Mouse (Mus musculus) forebrain, postnatal 0 days (tissue): Measurements from ENCODE around the gene Bsnd. TPM values are rescaled to one million over a fixed set of nuclear protein-coding genes. Genes with fewer than 3 reads are reported as not detected.

ENCODE experiments used
- ATAC-seq: fragments of 200-750 bp; cut with Nextera tagmentation; 2 replicates; pipeline ENCODE4 v1.8.0; 2017; ENCODE audit warnings: mild to moderate bottlenecking, moderate library complexity
- DNase-seq: peaks from one replicate; pipeline ENCODE4 v3.0.0-alpha.2; 2015
- H3K27ac ChIP-seq: fragments of 300-500 bp; sonication (generic); 2 replicates; pipeline ENCODE4 v1.5.1; 2014; ENCODE audit warnings: low read depth, mild to moderate bottlenecking, antibody characterized with exemption, low read length, moderate library complexity, mixed read lengths
- H3K27me3 ChIP-seq: fragments of 300-500 bp; sonication (generic); 2 replicates; pipeline ENCODE4 v1.6.1; 2014; ENCODE audit warnings: mild to moderate bottlenecking, low read length, mixed read lengths; ENCODE audit not compliant: insufficient read depth
- H3K36me3 ChIP-seq: fragments of 300-500 bp; sonication (generic); 2 replicates; pipeline ENCODE4 v1.6.1; 2014; ENCODE audit warnings: mild to moderate bottlenecking, moderate library complexity; ENCODE audit not compliant: insufficient read depth
- H3K4me1 ChIP-seq: fragments of 300-500 bp; sonication (generic); 2 replicates; pipeline ENCODE4 v1.6.1; 2014; ENCODE audit warnings: antibody characterized with exemption; ENCODE audit not compliant: insufficient read depth
- H3K4me2 ChIP-seq: fragments of 300-500 bp; sonication (generic); 2 replicates; pipeline ENCODE4 v1.6.1; 2014; ENCODE audit warnings: low read depth, mild to moderate bottlenecking, moderate library complexity
- H3K4me3 ChIP-seq: fragments of 300-500 bp; sonication (generic); 2 replicates; pipeline ENCODE4 v1.5.1; 2014; ENCODE audit warnings: low read depth, low read length, mixed read lengths
- H3K9ac ChIP-seq: fragments of 300-500 bp; sonication (generic); 2 replicates; pipeline ENCODE4 v1.6.1; 2014; ENCODE audit warnings: mild to moderate bottlenecking
- H3K9me3 ChIP-seq: fragments of 300-500 bp; sonication (generic); 2 replicates; pipeline ENCODE4 v1.6.1; 2016; ENCODE audit warnings: low read length
- CTCF ChIP-seq: sonication (generic); IDR thresholded peaks from 2 replicates; pipeline ENCODE4 v1.5.1; 2016; ENCODE audit warnings: antibody characterized with exemption, control low read depth, low read depth
- WGBS: fragments of 180-500 bp; shearing (Covaris S2); extraction: QIAGEN DNeasy Blood & Tissue Kit; methylation state at CpG from one replicate; pipeline ENCODE4 v1.1.7; 2014; 5-methylcytosine and 5-hydroxymethylcytosine counted together
- polyA plus RNA-seq: library from polyadenylated mRNA; unstranded; fragments of >200 nt; fragmentation: Nextera tagmentation; extraction: Ambion mirVana; gene quantifications from 2 replicates; pipeline ENCODE4 v1.2.1, GENCODE M21; 2015
- total RNA-seq: library from RNA; depleted of rRNA; stranded (reverse); fragments of >200 nt; gene quantifications from 2 replicates; pipeline ENCODE4 v1.2.3, GENCODE M21; 2014

Gene Bsnd
- total and polyA plus RNA-seq, 2 experiments from 2014 or later: not detected

GRCm38 (mm10) chr4:106527856-106528547 is 35.9 kb upstream of the Bsnd start:
- WGBS: 66% methylated on average over 7 of the region's 7 CpGs
- Histone ChIP-seq H3K9ac (no peak overlapping the region), H3K4me1 (no peaks in the 10 kb centered on the region), H3K27ac (no peak overlapping the region), H3K4me2 (no peak overlapping the region), H3K9me3 (no peaks in the 10 kb centered on the region), H3K27me3 (no peaks in the 10 kb centered on the region), H3K4me3 (no peak overlapping the region), H3K36me3 (no peaks in the 10 kb centered on the region)
- DNase-seq (peak; percentile 15), ATAC-seq (peak; percentile 45; the same call in 1 of the 2 replicates)
- peak; percentile 57 for TF ChIP-seq CTCF

- TF ChIP-seq CTCF: no peak
- Histone ChIP-seq H3K4me2 (no peak overlapping the region), H3K9me3 (no peaks in the 10 kb centered on the region), H3K4me1 (no peaks in the 10 kb centered on the region), H3K27ac (no peak overlapping the region), H3K27me3 (no peaks in the 10 kb centered on the region), H3K4me3 (no peak overlapping the region), H3K9ac (no peak overlapping the region), H3K36me3 (no peaks in the 10 kb centered on the region)
- DNase-seq: no peak
- WGBS: 96% methylated on average over 2 of the region's 2 CpGs
- no peak for ATAC-seq
These were observed 32.9 kb upstream of the Bsnd start for GRCm38 (mm10) chr4:106525001-106525400.

- H3K4me2 ChIP-seq: no peak overlapping the region
- 80% methylated on average over 2 of the region's 2 CpGs for WGBS
- DNase-seq (no peak), ATAC-seq (no peak)
- no peak overlapping the region for H3K4me3 ChIP-seq
- no peaks in the 10 kb centered on the region for H3K27me3 ChIP-seq
- no peak overlapping the region for H3K27ac ChIP-seq
- no peaks in the 10 kb centered on the region for H3K36me3 ChIP-seq
- TF ChIP-seq CTCF: no peak
- no peaks in the 10 kb centered on the region for H3K4me1 ChIP-seq
- no peaks in the 10 kb centered on the region for H3K9me3 ChIP-seq
- H3K9ac ChIP-seq: no peak overlapping the region
These were observed 32.0 kb upstream of the Bsnd start for GRCm38 (mm10) chr4:106524131-106524530.

GRCm38 (mm10) chr4:106522547-106522946 is 30.5 kb upstream of the Bsnd start:
- H3K27ac ChIP-seq: no peak overlapping the region
- no peak for DNase-seq
- no peaks in the 10 kb centered on the region for H3K4me1 ChIP-seq
- H3K9ac ChIP-seq: no peak overlapping the region
- WGBS: 77% methylated on average over 3 of the region's 3 CpGs
- no peak overlapping the region for H3K4me3 ChIP-seq
- H3K36me3 ChIP-seq: no peaks in the 10 kb centered on the region
- no peaks in the 10 kb centered on the region for H3K9me3 ChIP-seq
- no peak for ATAC-seq
- H3K27me3 ChIP-seq: no peaks in the 10 kb centered on the region
- TF ChIP-seq CTCF: no peak
- H3K4me2 ChIP-seq: no peak overlapping the region

- Histone ChIP-seq H3K36me3 (no peaks in the 10 kb centered on the region), H3K27ac (no peak overlapping the region), H3K9me3 (no peaks in the 10 kb centered on the region), H3K27me3 (no peaks in the 10 kb centered on the region), H3K4me3 (no peak overlapping the region), H3K4me2 (no peak overlapping the region), H3K4me1 (no peaks in the 10 kb centered on the region), H3K9ac (no peak overlapping the region)
- no peak for TF ChIP-seq CTCF
- ATAC-seq: no peak
- DNase-seq: no peak
- 66% methylated on average over 6 of the region's 6 CpGs for WGBS
These were observed 22.5 kb upstream of the Bsnd start for GRCm38 (mm10) chr4:106514606-106515005.

GRCm38 (mm10) chr4:106509888-106510287 is 17.8 kb upstream of the Bsnd start:
- ATAC-seq: no peak
- no peak overlapping the region for H3K27ac ChIP-seq
- no peak for TF ChIP-seq CTCF

GRCm38 (mm10) chr4:106505453-106506058 is 13.5 kb upstream of the Bsnd start:
- no peaks in the 10 kb centered on the region for H3K4me1 ChIP-seq

More at GRCm38 (mm10) chr4:106509888-106510287, 17.8 kb upstream of the Bsnd start:
- no peak overlapping the region for H3K4me2 ChIP-seq
- no peak for DNase-seq
- WGBS: 74% methylated on average over 4 of the region's 4 CpGs
- H3K36me3 ChIP-seq: no peaks in the 10 kb centered on the region
- H3K4me3 ChIP-seq: no peak overlapping the region
- H3K27me3 ChIP-seq: no peaks in the 10 kb centered on the region
- H3K4me1 ChIP-seq: no peaks in the 10 kb centered on the region
- H3K9ac ChIP-seq: no peak overlapping the region
- H3K9me3 ChIP-seq: no peaks in the 10 kb centered on the region

More at GRCm38 (mm10) chr4:106505453-106506058, 13.5 kb upstream of the Bsnd start:
- DNase-seq (no peak), ATAC-seq (no peak)
- no peaks in the 10 kb centered on the region for H3K36me3 ChIP-seq
- H3K27me3 ChIP-seq: no peaks in the 10 kb centered on the region
- no peak overlapping the region for H3K9ac ChIP-seq
- no peak overlapping the region for H3K4me3 ChIP-seq
- no peak overlapping the region for H3K27ac ChIP-seq
- no peak for TF ChIP-seq CTCF
- WGBS: 78% methylated on average over 14 of the region's 14 CpGs
- no peaks in the 10 kb centered on the region for H3K9me3 ChIP-seq
- no peak overlapping the region for H3K4me2 ChIP-seq
